ENCODE assay signal across 17 mouse cellular contexts in the genomic region with DNA sequence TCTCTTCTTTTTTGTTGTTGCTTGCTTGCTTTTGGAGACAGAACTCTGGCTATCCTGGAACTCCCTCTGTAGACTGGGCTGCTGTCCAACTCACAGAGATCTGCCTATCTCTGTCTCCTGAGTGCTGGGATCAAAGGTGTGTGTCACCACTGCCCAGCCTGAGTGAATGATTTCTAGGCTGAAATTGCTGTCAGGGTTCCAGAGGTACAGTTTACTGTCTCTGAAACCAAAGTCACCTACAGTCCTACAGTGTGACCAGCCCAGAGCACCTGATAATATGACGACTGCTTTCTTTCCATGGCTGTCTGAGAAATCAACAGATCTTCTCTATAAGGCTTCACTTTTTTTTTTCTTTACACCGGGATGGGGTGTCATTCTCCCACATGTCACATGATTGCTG. TPM values are rescaled to one million over a fixed set of nuclear protein-coding genes. Genes with fewer than 3 reads are reported as not detected.
A peak's percentile ranks its signal among the peaks of the same experiment; 100 is the strongest.
DNase-seq lines count a peak whose midpoint lies in the region; ATAC-seq and TF ChIP-seq lines count a peak whose summit lies in the region.
"Had no signal": no experiment of that assay in that cellular context is flagged by ENCODE, and none has a peak within 500 bp of the region (broad histone marks: within the 10 kb centered on the region; RNA-seq: fewer than 3 reads in every experiment).

No protein-coding gene starts in this region.

- WGBS in kidney, adult 2 months = 39% methylated on average over 2 of the region's 2 CpGs
- WGBS in small intestine, adult 2 months = 29% methylated on average over 2 of the region's 2 CpGs

- no peak for TF ChIP-seq CTCF in kidney, adult 2 months (conservative IDR thresholded peaks at IDR 0.05; ENCODE audit: insufficient read depth, insufficient read length, low read depth, low read length)
- TF ChIP-seq CTCF in small intestine, adult 2 months (IDR thresholded peaks at IDR 0.05; ENCODE audit: extremely low read depth, insufficient read length, insufficient replicate concordance, low read depth, low read length) = no peak

- H3K4me1 ChIP-seq in kidney, adult 2 months (ENCODE audit: control insufficient read depth, insufficient read depth, low read length) = peaks cover 8% of the 10 kb centered on the region; the same call in 1 of the 2 replicates
- peaks cover 27% of the 10 kb centered on the region for H3K4me1 ChIP-seq in small intestine, adult 2 months (ENCODE audit: control insufficient read depth, insufficient read depth, insufficient read length, low read length)

- H3K27me3 ChIP-seq in kidney, adult 2 months (replicated peaks; ENCODE audit: control insufficient read depth, insufficient read depth, low read length) = no peaks in the 10 kb centered on the region
- H3K27me3 ChIP-seq in small intestine, adult 2 months (ENCODE audit: control insufficient read depth, insufficient read depth, low read length) = no peaks in the 10 kb centered on the region
- H3K27me3 ChIP-seq: megakaryocyte, embryonic 14.5 days had no signal

- no peak for TF ChIP-seq POLR2A in kidney, adult 2 months (IDR thresholded peaks at IDR 0.05; ENCODE audit: low read depth, low read length)
- no peak for TF ChIP-seq POLR2A in small intestine, adult 2 months (IDR thresholded peaks at IDR 0.05; ENCODE audit: low read depth, low read length)

- peak overlapping the region; percentile 74 for H3K27ac ChIP-seq in kidney, adult 2 months (ENCODE audit: insufficient read depth, low read depth, low read length)
- peak overlapping the region; percentile 98 for H3K27ac ChIP-seq in small intestine, adult 2 months (ENCODE audit: insufficient read depth, low read depth, low read length)
- H3K27ac ChIP-seq: left cerebral cortex, adult 2 months had no signal

- no peak for ATAC-seq in CD4-positive, CD25-positive, alpha-beta regulatory T cell, adult 4 months
- ATAC-seq: inflammation-experienced regulatory T-cells, adult 6 months had no signal

- DNase-seq in heart, adult 11 months = peak; percentile 59
- no peak for DNase-seq in heart, adult 9 months (ENCODE audit: low spot score in 2 of 2)
- peak; percentile 92 for DNase-seq in kidney, adult 2 months
- peak; percentile 26 for DNase-seq in liver
- no peak for DNase-seq in heart, postnatal 25 days (ENCODE audit: low spot score)
- DNase-seq in spleen, postnatal 36 days (ENCODE audit: low spot score in 2 of 2) = no peak
- DNase-seq: cerebellum, adult 18-20 months; heart, adult 18-20 months; heart, postnatal 14 days; lung, adult 18-20 months; right cerebral cortex, postnatal 14 days had no signal

- H3K4me3 ChIP-seq in kidney, adult 2 months (ENCODE audit: insufficient read depth, low read depth, low read length) = no peak overlapping the region
- H3K4me3 ChIP-seq in small intestine, adult 2 months (ENCODE audit: low read depth, low read length) = no peak overlapping the region
- H3K4me3 ChIP-seq: erythroblast, embryonic 14.5 days; left cerebral cortex, adult 2 months; megakaryocyte, embryonic 14.5 days had no signal

- intact Hi-C loops in heart, postnatal 25 days (cut with DNase I) = no loop called here

- H3K36me3 ChIP-seq in kidney, adult 2 months (ENCODE audit: control insufficient read depth, insufficient read depth, low read length) = no peaks in the 10 kb centered on the region
- no peaks in the 10 kb centered on the region for H3K36me3 ChIP-seq in small intestine, adult 2 months (ENCODE audit: control insufficient read depth, insufficient read depth, low read length)

RNA-seq across cellular contexts. Expression of a gene that starts 3.0 kb away (rescaled TPM):
- 7.1 and 7.4 TPM in 2 replicates for polyA plus RNA-seq in kidney, adult 2 months (2012; rRNA removed)
- 0.88 and 7.7 TPM in 2 replicates for polyA plus RNA-seq in small intestine, adult 2 months (2012; rRNA removed)
- not detected for polyA plus RNA-seq in CD4-positive, CD25-positive, alpha-beta regulatory T cell, adult 4 months (2017; shearing (Covaris generic))
- total RNA-seq in heart, postnatal 25 days (2021) = 1 to 10 TPM; 8.1 to 9.1 TPM
- polyA plus RNA-seq: erythroblast, embryonic 14.5 days had no signal

RNA-seq across cellular contexts. Expression of a gene that starts 34.7 kb away (rescaled TPM):
- polyA plus RNA-seq in kidney, adult 2 months (2012; rRNA removed) = 2.1 and 2.4 TPM in 2 replicates
- 1.2 and 1.7 TPM in 2 replicates for polyA plus RNA-seq in small intestine, adult 2 months (2012; rRNA removed)
- polyA plus RNA-seq in CD4-positive, CD25-positive, alpha-beta regulatory T cell, adult 4 months (2017; shearing (Covaris generic)) = not detected
- total RNA-seq in heart, postnatal 25 days (2021) = 10 to 100 TPM; 23.8 to 27.7 TPM

Comparison
In these comparisons a context has a peak if more than half of its experiments do, and no peak if none do; other contexts are left out.
1. DNase-seq: peak in heart, adult 11 months (single experiment), kidney, adult 2 months (single experiment) and liver (single experiment); none in heart, adult 9 months (0 of 2), heart, postnatal 25 days (single experiment) and spleen, postnatal 36 days (0 of 2).